Mouse (Mus musculus) liver, adult 2 months (tissue): ENCODE measurements around the gene Adck2.

Experiments
- CTCF ChIP-seq: fragments of 200-500 bp; IDR thresholded peaks from 2 replicates; pipeline ENCODE4 v1.5.1; 2011; ENCODE audit warnings: low read depth, low read length, control low read depth
- POLR2A ChIP-seq: fragments of 200-500 bp; IDR thresholded peaks from 2 replicates; pipeline ENCODE4 v1.6.1; 2011; ENCODE audit warnings: low read length, control low read depth; ENCODE audit not compliant: insufficient read depth; ENCODE audit errors: extremely low read depth

- TF ChIP-seq CTCF (no peak), POLR2A (no peak)
Observed at GRCm38 (mm10) chr6:39574951-39575350, 1.3 kb downstream of the Adck2 start.
